10 mouse cellular contexts compared by ENCODE assay signal in the genomic region with DNA sequence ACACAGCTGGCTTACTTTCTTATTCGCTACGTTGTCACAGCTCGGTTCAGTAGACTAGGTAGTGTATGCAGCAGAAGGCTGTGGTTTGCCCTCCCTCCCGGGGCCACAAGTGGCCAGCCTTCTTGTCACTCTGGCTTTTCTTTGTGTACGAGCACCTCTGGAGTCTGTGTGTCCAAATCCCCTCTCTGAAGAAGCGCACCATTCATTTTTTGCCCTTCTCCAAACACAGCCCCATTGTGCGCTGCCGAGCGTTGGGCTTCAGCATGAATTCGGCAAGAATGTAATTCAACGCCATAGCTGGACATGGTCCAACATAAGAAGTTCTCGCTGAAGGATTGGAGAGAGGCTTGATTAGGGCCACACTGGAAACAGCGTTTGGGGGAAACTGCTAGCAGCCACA. TPM values are rescaled to one million over a fixed set of nuclear protein-coding genes. Genes with fewer than 3 reads are reported as not detected.
DNase-seq lines count a peak whose midpoint lies in the region; ATAC-seq lines count a peak whose summit lies in the region.
"Had no signal": no experiment of that assay in that cellular context is flagged by ENCODE, and none has a peak within 500 bp of the region (broad histone marks: within the 10 kb centered on the region; RNA-seq: fewer than 3 reads in every experiment).

No protein-coding gene starts in this region.

- 61% methylated on average over 13 of the region's 13 CpGs for WGBS in heart, embryonic 12.5 days
- 70% methylated on average over 13 of the region's 13 CpGs for WGBS in heart, embryonic 11.5 days (ENCODE audit: insufficient replicate concordance)

- no peak for ATAC-seq in heart, embryonic 12.5 days (ENCODE audit: insufficient number of reproducible peaks, low FRiP score)
- ATAC-seq in heart, embryonic 11.5 days (replicated peaks; ENCODE audit: insufficient number of reproducible peaks, low FRiP score, low TSS enrichment): no peak
- no peak for ATAC-seq in erythroid progenitor cell, adult 5-6 weeks (replicated peaks; ENCODE audit: low FRiP score, poor library complexity, severe bottlenecking)
- ATAC-seq: activated CD4-positive, CD25-positive, alpha-beta regulatory T cell, adult 4 months had no signal

- no peak overlapping the region for H3K9ac ChIP-seq in heart, embryonic 12.5 days
- H3K9ac ChIP-seq in heart, embryonic 11.5 days (ENCODE audit: low read depth, low read length): no peak overlapping the region
- H3K9ac ChIP-seq: liver, embryonic 13.5 days had no signal

- H3K4me2 ChIP-seq in heart, embryonic 12.5 days: no peak overlapping the region
- H3K4me2 ChIP-seq in heart, embryonic 11.5 days: no peak overlapping the region
- H3K4me2 ChIP-seq: liver, embryonic 13.5 days had no signal

- no peaks in the 10 kb centered on the region for H3K36me3 ChIP-seq in heart, embryonic 12.5 days
- no peaks in the 10 kb centered on the region for H3K36me3 ChIP-seq in heart, embryonic 11.5 days (ENCODE audit: control insufficient read depth, insufficient read depth, low read length)
- H3K36me3 ChIP-seq: liver, embryonic 13.5 days had no signal

- H3K27ac ChIP-seq in heart, embryonic 12.5 days (ENCODE audit: poor library complexity, severe bottlenecking): no peak overlapping the region
- H3K27ac ChIP-seq in heart, embryonic 11.5 days (ENCODE audit: low read depth, low read length): no peak overlapping the region
- H3K27ac ChIP-seq: liver, embryonic 13.5 days had no signal

- H3K27me3 ChIP-seq in heart, embryonic 12.5 days (replicated peaks): no peaks in the 10 kb centered on the region
- no peaks in the 10 kb centered on the region for H3K27me3 ChIP-seq in heart, embryonic 11.5 days (ENCODE audit: control insufficient read depth, insufficient read depth, low read length)
- H3K27me3 ChIP-seq: liver, embryonic 13.5 days had no signal

- H3K4me1 ChIP-seq in heart, embryonic 12.5 days (replicated peaks): peaks cover 5% of the 10 kb centered on the region; the same call in 1 of the 2 replicates
- H3K4me1 ChIP-seq in heart, embryonic 11.5 days (ENCODE audit: control insufficient read depth, insufficient read depth, low read length): no peaks in the 10 kb centered on the region
- H3K4me1 ChIP-seq: liver, embryonic 13.5 days had no signal

- DNase-seq in right cerebral cortex, postnatal 10 days (ENCODE audit: low spot score in 2 of 2): peak; percentile 35 to 36
- no peak for DNase-seq in right cerebral cortex, postnatal 4 days
- peak; percentile 16 for DNase-seq in lung, postnatal 36 days
- DNase-seq in layer of hippocampus, adult 9-10 months (ENCODE audit: low spot score): no peak
- DNase-seq in frontal cortex, adult 2 months (ENCODE audit: extremely low spot score in 1 of 2, low spot score in 1 of 2): no peak
- DNase-seq: liver, embryonic 13.5 days had no signal

- 0 out of 2 replicates have a peak overlapping the region, but pooled peaks have one; percentile 17 for H3K4me3 ChIP-seq in heart, embryonic 12.5 days
- no peak overlapping the region for H3K4me3 ChIP-seq in heart, embryonic 11.5 days (ENCODE audit: low read depth, low read length)
- H3K4me3 ChIP-seq: liver, embryonic 13.5 days had no signal

- no peaks in the 10 kb centered on the region for H3K9me3 ChIP-seq in heart, embryonic 12.5 days (replicated peaks)
- no peaks in the 10 kb centered on the region for H3K9me3 ChIP-seq in heart, embryonic 11.5 days (replicated peaks; ENCODE audit: control insufficient read depth, low read length)
- H3K9me3 ChIP-seq: liver, embryonic 13.5 days had no signal

RNA-seq across cellular contexts. Expression of gene Kiz, which starts 45.0 kb away (rescaled TPM):
- 20.3 and 20.5 TPM in 2 replicates for polyA plus RNA-seq in heart, embryonic 12.5 days (2016; fragmentation: Nextera tagmentation; extraction: Ambion mirVana)
- polyA plus RNA-seq in heart, embryonic 11.5 days (2014; fragmentation: Nextera tagmentation; extraction: Ambion mirVana): 20.9 and 22.1 TPM in 2 replicates
- 28.1 and 32.4 TPM in 2 replicates for total RNA-seq in erythroid progenitor cell, adult 5-6 weeks (2015; ENCODE audit: low replicate concordance)
- total RNA-seq in erythroid progenitor cell, adult 5-6 weeks (2017; ENCODE audit: low replicate concordance): 25.7 and 41.7 TPM in 2 replicates
- 15.6 and 19.7 TPM in 2 replicates for polyA plus RNA-seq in frontal cortex, adult 2 months (2012; rRNA removed)

Comparison
In these comparisons a context has a peak if more than half of its experiments do, and no peak if none do; other contexts are left out.
1. DNase-seq: peak in right cerebral cortex, postnatal 10 days (2 of 2) and lung, postnatal 36 days (single experiment); none in right cerebral cortex, postnatal 4 days (single experiment), layer of hippocampus, adult 9-10 months (single experiment) and frontal cortex, adult 2 months (0 of 2).